Mouse (Mus musculus) bone marrow macrophage, adult 2 months (primary cell): ENCODE measurements around the gene Akap2. TPM values are rescaled to one million over a fixed set of nuclear protein-coding genes. Genes with fewer than 3 reads are reported as not detected.

Experiments
- H3K27ac ChIP-seq: 2 replicates; pipeline ENCODE4 v1.5.1; 2012; ENCODE audit warnings: low read depth, low read length; ENCODE audit not compliant: insufficient read depth
- H3K4me1 ChIP-seq: 2 replicates; pipeline ENCODE4 v1.6.1; 2012; ENCODE audit warnings: low read length; ENCODE audit not compliant: control insufficient read depth, insufficient read depth
- H3K4me3 ChIP-seq: 2 replicates; pipeline ENCODE4 v1.5.1; 2012; ENCODE audit warnings: mild to moderate bottlenecking, low read length, moderate library complexity; ENCODE audit not compliant: insufficient read depth
- CTCF ChIP-seq: IDR thresholded peaks from 2 replicates; pipeline ENCODE4 v1.5.1; 2012; ENCODE audit warnings: low read depth, mild to moderate bottlenecking, low read length, moderate library complexity
- POLR2A ChIP-seq: IDR thresholded peaks from 2 replicates; pipeline ENCODE4 v1.6.1; 2012; ENCODE audit warnings: mild to moderate bottlenecking, low read depth, low read length, borderline replicate concordance
- polyA plus RNA-seq: library from polyadenylated mRNA; stranded (reverse); fragments of >200 nt; gene quantifications from 2 replicates; pipeline ENCODE4 v1.2.4, GENCODE M21; 2012; ENCODE audit not compliant: missing spikeins, insufficient read depth, insufficient read length

The Akap2 gene
- polyA plus RNA-seq, 1 experiment, result 1.3 TPM

DNA sequence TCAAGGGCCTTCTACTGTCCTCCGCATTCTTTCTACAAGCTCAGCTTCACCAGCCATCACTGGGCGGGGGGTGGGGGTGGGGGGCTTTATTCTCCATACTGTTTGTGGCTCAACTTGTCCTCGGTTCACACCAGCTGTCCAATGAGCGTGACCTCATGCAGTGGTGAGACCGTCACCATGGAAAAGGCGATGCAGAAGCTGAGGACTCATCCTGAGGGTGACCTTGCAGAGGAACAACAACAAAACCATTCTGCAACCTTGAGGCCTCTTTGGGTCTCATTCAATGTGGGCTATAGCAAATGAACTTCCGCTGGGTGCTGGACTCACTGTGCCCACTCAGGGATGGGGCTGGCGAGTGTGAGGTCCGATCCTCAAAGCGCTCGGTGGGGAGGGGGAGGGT lies 34.1 kb downstream of the Akap2 start:
- no peak for TF ChIP-seq POLR2A
- Histone ChIP-seq H3K4me1 (no peaks in the 10 kb centered on the region), H3K27ac (no peak overlapping the region), H3K4me3 (no peak overlapping the region)

DNA sequence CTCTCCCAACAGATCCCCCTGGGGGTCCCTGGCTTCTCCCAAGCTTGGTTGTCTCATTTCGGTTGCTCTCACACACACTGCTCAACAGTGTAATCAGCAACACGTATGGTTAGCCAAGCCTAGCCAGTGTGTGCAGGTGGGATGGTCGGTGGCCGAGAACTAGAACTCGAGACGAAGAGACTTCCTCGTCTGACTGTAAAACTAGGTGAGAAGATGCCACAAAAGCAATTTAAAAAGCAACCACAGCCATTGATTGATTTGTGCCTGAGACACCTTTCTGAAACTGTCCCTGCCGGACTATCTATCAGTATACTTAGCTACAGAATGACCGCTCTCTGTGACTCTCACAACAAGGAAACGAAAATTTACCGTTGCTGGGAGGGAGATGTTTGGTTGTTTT lies 37.6 kb downstream of the Akap2 start:
- Histone ChIP-seq H3K27ac (no peak overlapping the region), H3K4me3 (no peak overlapping the region), H3K4me1 (no peaks in the 10 kb centered on the region)
- TF ChIP-seq CTCF (no peak), POLR2A (no peak)

- H3K27ac ChIP-seq, result no peak overlapping the region
- no peaks in the 10 kb centered on the region for H3K4me1 ChIP-seq
- TF ChIP-seq POLR2A, result no peak
- TF ChIP-seq CTCF, result no peak
- H3K4me3 ChIP-seq, result no peak overlapping the region
Observed at GRCm38 (mm10) chr4:57757997-57758396, 40.5 kb downstream of the Akap2 start.

DNA sequence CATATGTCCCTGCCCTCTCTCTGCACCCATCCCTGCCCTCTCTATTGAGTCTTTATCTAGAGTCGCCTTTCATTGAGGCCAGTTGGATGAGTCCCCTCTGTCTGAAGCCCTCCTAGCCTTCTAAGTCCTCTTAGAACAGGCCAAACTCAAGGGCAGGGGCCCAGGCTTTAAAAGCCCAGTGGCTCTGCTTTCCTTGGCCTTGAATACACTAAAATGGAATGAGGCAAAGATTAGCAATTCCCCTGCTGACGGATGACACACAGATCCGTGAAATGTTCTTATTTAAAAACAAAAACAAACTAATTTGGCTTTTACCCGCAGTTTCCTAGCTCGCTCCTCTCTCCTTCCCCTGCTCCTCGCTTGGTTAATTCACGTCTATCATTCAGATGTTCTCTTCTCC lies 45.0 kb downstream of the Akap2 start:
- Histone ChIP-seq H3K4me3 (no peak overlapping the region), H3K4me1 (no peaks in the 10 kb centered on the region), H3K27ac (no peak overlapping the region)
- TF ChIP-seq POLR2A (no peak), CTCF (no peak)

GRCm38 (mm10) chr4:57764392-57764791 lies 46.9 kb downstream of the Akap2 start:
- Histone ChIP-seq H3K27ac (no peak overlapping the region), H3K4me1 (no peaks in the 10 kb centered on the region), H3K4me3 (no peak overlapping the region)
- TF ChIP-seq POLR2A (no peak), CTCF (no peak)

DNA sequence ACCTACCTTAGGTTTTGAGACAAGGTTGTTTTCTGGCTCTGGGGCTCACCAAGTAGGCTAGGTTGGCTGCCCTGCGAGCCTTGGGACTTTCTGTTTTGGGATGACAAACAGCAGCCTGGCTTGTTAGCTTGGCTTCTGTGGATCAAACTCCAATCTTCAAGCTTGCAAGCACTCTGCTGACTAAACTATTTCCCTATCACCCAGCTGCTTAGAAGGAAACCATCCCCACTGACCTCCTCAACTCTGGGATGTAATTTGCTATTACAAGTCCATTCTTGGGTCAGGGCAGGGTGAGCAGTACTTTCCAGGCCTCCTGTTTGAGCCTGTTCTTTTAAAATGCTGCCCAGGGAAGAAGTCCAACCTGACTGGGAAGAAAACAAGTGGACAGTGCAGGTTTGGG lies 47.5 kb downstream of the Akap2 start:
- H3K4me3 ChIP-seq, result no peak overlapping the region
- H3K27ac ChIP-seq, result no peak overlapping the region
- H3K4me1 ChIP-seq, result no peaks in the 10 kb centered on the region
- no peak for TF ChIP-seq CTCF

DNA sequence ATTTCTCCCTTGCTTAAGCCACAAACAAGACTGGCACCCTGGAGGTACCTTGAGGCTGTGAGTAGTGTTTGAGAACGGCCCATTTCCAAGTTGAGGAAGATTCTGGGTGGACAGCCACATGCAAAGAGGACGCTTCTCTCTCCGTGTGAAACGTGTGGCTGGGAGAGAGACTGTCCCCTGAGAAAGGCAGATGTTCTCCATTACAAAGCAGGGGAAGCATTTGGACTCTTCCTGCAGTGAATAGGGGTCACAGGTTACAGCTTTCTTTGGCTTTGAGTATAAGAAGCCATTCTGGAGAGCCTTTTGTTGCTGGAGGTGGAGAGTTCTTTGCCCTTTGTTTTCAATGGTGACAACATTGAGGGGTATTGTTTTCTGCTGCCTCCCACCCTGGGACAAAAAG lies 48.3 kb downstream of the Akap2 start:
- no peaks in the 10 kb centered on the region for H3K4me1 ChIP-seq
- H3K4me3 ChIP-seq, result no peak overlapping the region
- H3K27ac ChIP-seq, result no peak overlapping the region
- TF ChIP-seq POLR2A (no peak), CTCF (no peak)

DNA sequence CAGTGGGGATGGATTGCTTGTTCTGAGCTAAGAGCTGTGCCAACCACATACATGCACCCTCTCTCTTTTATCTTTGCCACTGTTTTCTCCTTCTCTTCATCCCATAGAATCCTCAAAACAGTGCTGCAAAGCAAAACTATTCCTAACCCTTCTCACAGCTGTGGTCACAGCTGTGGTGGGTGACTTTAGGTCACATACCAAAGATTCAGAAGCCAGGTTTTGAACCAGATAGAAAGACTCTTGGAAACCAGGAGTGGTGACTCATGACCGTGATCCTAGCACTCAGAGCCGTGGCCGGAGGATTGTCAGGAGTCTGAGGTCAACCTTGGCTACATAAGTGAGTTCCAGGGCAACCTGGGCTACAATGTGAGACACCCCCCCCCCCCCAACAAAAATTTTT lies 51.5 kb downstream of the Akap2 start:
- no peak overlapping the region for H3K4me3 ChIP-seq
- no peaks in the 10 kb centered on the region for H3K4me1 ChIP-seq
- TF ChIP-seq POLR2A (no peak), CTCF (no peak)
- no peak overlapping the region for H3K27ac ChIP-seq

DNA sequence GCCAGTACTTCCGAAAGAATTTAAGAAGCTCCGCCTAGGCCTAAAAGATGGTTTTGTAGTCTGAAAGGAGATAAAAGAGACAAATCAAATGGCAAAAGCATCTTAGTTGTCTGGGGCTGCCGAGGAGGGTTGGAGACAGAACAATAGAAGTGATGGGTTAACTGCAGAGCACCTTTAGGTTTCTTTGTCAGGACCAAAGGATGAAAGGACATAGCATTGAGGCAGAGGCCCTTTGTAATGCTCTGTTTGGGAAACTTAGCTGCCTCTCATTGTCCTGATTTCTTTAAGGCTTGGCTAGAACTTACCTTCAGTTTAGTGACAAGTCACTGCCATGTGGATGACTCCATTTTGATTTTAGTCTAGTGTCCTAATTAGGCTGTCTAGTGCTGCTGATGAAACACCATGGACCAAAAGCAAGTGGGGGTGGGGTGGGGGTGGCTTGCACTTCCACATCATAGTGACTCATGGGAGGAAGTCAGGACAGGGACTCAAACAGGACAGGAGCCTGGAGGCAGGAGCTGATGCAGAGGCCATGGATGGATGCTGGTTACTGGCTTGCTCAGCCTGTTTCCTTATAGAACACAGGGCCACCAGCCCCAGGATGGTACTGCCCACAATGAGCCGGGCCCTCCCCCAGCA lies 52.8 kb downstream of the Akap2 start:
- no peak for TF ChIP-seq CTCF
- TF ChIP-seq POLR2A, result no peak
- H3K27ac ChIP-seq, result no peak overlapping the region
- no peak overlapping the region for H3K4me3 ChIP-seq
- H3K4me1 ChIP-seq, result no peaks in the 10 kb centered on the region

DNA sequence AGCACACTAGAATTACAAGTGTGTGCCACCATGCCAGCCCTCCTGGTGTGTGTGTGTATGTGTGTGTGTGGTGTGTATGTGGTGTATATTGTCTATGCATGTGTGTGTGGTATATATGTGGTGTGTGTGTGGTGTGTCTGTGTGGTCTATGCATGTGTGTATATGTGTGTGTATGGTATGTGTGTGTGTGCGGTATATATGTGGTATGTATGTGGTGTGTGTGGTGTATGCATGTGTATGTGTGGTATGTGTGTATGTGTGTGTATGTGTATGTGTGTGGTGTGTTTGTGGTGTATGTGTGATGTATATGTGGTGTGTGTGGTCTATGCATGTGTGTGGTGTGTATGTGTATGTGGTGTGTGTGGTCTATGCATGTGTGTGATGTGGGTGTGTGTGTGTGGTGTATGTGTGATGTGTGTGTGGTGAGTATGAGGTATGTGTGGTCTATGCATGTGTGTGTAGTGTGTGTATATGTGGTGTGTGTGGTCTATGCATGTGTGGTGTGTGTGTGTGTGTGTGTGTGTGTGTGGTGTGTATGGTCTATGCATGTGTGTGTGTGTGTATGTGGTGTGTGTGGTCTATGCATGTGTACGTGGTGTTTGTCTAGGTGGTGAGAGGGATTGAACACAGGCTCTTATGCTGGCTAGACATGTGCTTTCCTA lies 54.2 kb downstream of the Akap2 start:
- Histone ChIP-seq H3K4me1 (no peaks in the 10 kb centered on the region), H3K27ac (no peak overlapping the region), H3K4me3 (no peak overlapping the region)
- TF ChIP-seq CTCF (no peak), POLR2A (no peak)
